Mouse (Mus musculus) lung, embryonic 16.5 days (tissue): ENCODE measurements around the gene Ubl4b. TPM values are rescaled to one million over a fixed set of nuclear protein-coding genes. Genes with fewer than 3 reads are reported as not detected.

Experiments
- polyA plus RNA-seq: library from polyadenylated mRNA; unstranded; fragments of >200 nt; fragmentation: Nextera tagmentation; extraction: Ambion mirVana; gene quantifications from 2 replicates; pipeline ENCODE4 v1.2.1, GENCODE M21; 2015

The Ubl4b gene
- polyA plus RNA-seq, 1 experiment from 2014 or later: not detected

Other genes with a start within 250 kb of the Ubl4b start
- 13.8 and 15.7 TPM in 2 replicates for gene Rbm15, start 221.4 kb downstream of the Ubl4b start, polyA plus RNA-seq
- gene Kcnc4, start 95.5 kb downstream of the Ubl4b start, polyA plus RNA-seq: 0.05 and 0.08 TPM in 2 replicates
- gene Slc6a17, start 37.1 kb downstream of the Ubl4b start, polyA plus RNA-seq: 1.3 and 1.8 TPM in 2 replicates
- gene Alx3, start 40.0 kb upstream of the Ubl4b start, polyA plus RNA-seq: 0.28 TPM in 1 of 2 replicates, not detected in the other
- not detected in 2 replicates for gene Gm10961, start 76.2 kb upstream of the Ubl4b start, polyA plus RNA-seq
- 38.0 and 39.9 TPM in 2 replicates for gene Strip1, start 76.6 kb upstream of the Ubl4b start, polyA plus RNA-seq
- gene Ahcyl1, start 141.5 kb upstream of the Ubl4b start, polyA plus RNA-seq: 71.2 and 76.3 TPM in 2 replicates
- 9.6 and 9.8 TPM in 2 replicates for gene Csf1, start 205.4 kb upstream of the Ubl4b start, polyA plus RNA-seq